Mouse (Mus musculus) intestine, postnatal 0 days (tissue): ENCODE data around the gene Eef1g. TPM values are rescaled to one million over a fixed set of nuclear protein-coding genes. Genes with fewer than 3 reads are reported as not detected.
A peak's percentile ranks its signal among the peaks of the same experiment; 100 is the strongest.

Experiments
- ATAC-seq: fragments of 200-750 bp; cut with Nextera tagmentation; 2 replicates; pipeline ENCODE4 v1.8.0; 2017; ENCODE audit warnings: mild to moderate bottlenecking, moderate TSS enrichment, moderate library complexity
- H3K27ac ChIP-seq: fragments of 300-500 bp; sonication (generic); 2 replicates; pipeline ENCODE4 v1.5.1; 2014; ENCODE audit warnings: mild to moderate bottlenecking, low read depth, low read length, moderate library complexity
- H3K27me3 ChIP-seq: fragments of 300-500 bp; sonication (generic); replicated peaks from 2 replicates; pipeline ENCODE4 v1.6.1; 2014; ENCODE audit warnings: low read length, mixed read lengths; ENCODE audit not compliant: control insufficient read depth, insufficient read depth
- H3K36me3 ChIP-seq: fragments of 300-500 bp; sonication (generic); 2 replicates; pipeline ENCODE4 v1.6.1; 2014; ENCODE audit warnings: mild to moderate bottlenecking, moderate library complexity; ENCODE audit not compliant: control insufficient read depth, insufficient read depth
- H3K4me1 ChIP-seq: fragments of 300-500 bp; sonication (generic); replicated peaks from 2 replicates; pipeline ENCODE4 v1.6.1; 2014; ENCODE audit warnings: antibody characterized with exemption, low read length, mixed read lengths; ENCODE audit not compliant: control insufficient read depth, insufficient read depth
- H3K4me2 ChIP-seq: fragments of 300-500 bp; sonication (generic); replicated peaks from 2 replicates; pipeline ENCODE4 v1.6.1; 2014; ENCODE audit warnings: low read depth, mild to moderate bottlenecking, moderate library complexity
- H3K4me3 ChIP-seq: fragments of 300-500 bp; sonication (generic); 2 replicates; pipeline ENCODE4 v1.5.1; 2014; ENCODE audit warnings: low read depth, low read length
- H3K9ac ChIP-seq: fragments of 300-500 bp; sonication (generic); 2 replicates; pipeline ENCODE4 v1.6.1; 2014; ENCODE audit warnings: mild to moderate bottlenecking, low read depth, low read length
- H3K9me3 ChIP-seq: fragments of 300-500 bp; sonication (generic); 2 replicates; pipeline ENCODE4 v1.6.1; 2016; ENCODE audit warnings: mixed run types; ENCODE audit not compliant: control insufficient read depth
- CTCF ChIP-seq: sonication (generic); IDR thresholded peaks from 2 replicates; pipeline ENCODE4 v1.5.1; 2016; ENCODE audit warnings: low read depth, mild to moderate bottlenecking, control low read depth, antibody characterized with exemption, moderate library complexity
- WGBS: fragments of 180-500 bp; shearing (Covaris S2); extraction: QIAGEN DNeasy Blood & Tissue Kit; methylation state at CpG from one replicate; pipeline ENCODE4 v1.1.7; 2014; 5-methylcytosine and 5-hydroxymethylcytosine counted together
- polyA plus RNA-seq: library from polyadenylated mRNA; unstranded; fragments of >200 nt; fragmentation: Nextera tagmentation; extraction: Ambion mirVana; gene quantifications from 2 replicates; pipeline ENCODE4 v1.2.1, GENCODE M21; 2015

Gene Eef1g
- polyA plus RNA-seq, 1 experiment from 2014 or later: 168 TPM

GRCm38 (mm10) chr19:9025562-9026257 is 58.9 kb downstream of the Eef1g start:
- 0 out of 2 replicates have a peak, but pooled peaks cover 6% of the 10 kb centered on the region for H3K36me3 ChIP-seq
- H3K4me1 ChIP-seq: no peaks in the 10 kb centered on the region
- no peaks in the 10 kb centered on the region for H3K27me3 ChIP-seq
- H3K9me3 ChIP-seq: no peaks in the 10 kb centered on the region
- H3K9ac ChIP-seq: no peak overlapping the region
- peak; percentile 40 for ATAC-seq
- WGBS: 60% methylated on average over 5 of the region's 5 CpGs
- no peak overlapping the region for H3K4me3 ChIP-seq
- no peak for TF ChIP-seq CTCF
- 0 out of 2 replicates have a peak overlapping the region, but pooled peaks have one; percentile 22 for H3K27ac ChIP-seq
- no peak overlapping the region for H3K4me2 ChIP-seq

GRCm38 (mm10) chr19:9026634-9027033 is 59.8 kb downstream of the Eef1g start:
- H3K9ac ChIP-seq: no peak overlapping the region
- H3K9me3 ChIP-seq: no peaks in the 10 kb centered on the region
- no peaks in the 10 kb centered on the region for H3K36me3 ChIP-seq
- WGBS: 87% methylated on average over 4 of the region's 4 CpGs
- H3K4me1 ChIP-seq: no peaks in the 10 kb centered on the region
- TF ChIP-seq CTCF: no peak
- no peaks in the 10 kb centered on the region for H3K27me3 ChIP-seq
- no peak overlapping the region for H3K4me2 ChIP-seq
- no peak overlapping the region for H3K27ac ChIP-seq
- ATAC-seq: no peak
- no peak overlapping the region for H3K4me3 ChIP-seq

GRCm38 (mm10) chr19:9027795-9028194 is 61.0 kb downstream of the Eef1g start:
- Histone ChIP-seq H3K27ac (no peak overlapping the region), H3K4me1 (no peaks in the 10 kb centered on the region), H3K36me3 (no peaks in the 10 kb centered on the region), H3K9me3 (no peaks in the 10 kb centered on the region), H3K27me3 (no peaks in the 10 kb centered on the region), H3K9ac (no peak overlapping the region), H3K4me3 (no peak overlapping the region), H3K4me2 (no peak overlapping the region)
- no peak for TF ChIP-seq CTCF
- 43% methylated on average over 5 of the region's 5 CpGs for WGBS
- no peak for ATAC-seq

Other genes with a start within 250 kb of the Eef1g start
- gene Slc3a2, start 243.7 kb upstream of the Eef1g start, polyA plus RNA-seq: 237 and 283 TPM in 2 replicates
- gene Wdr74, start 231.2 kb upstream of the Eef1g start, polyA plus RNA-seq: 32.8 and 33.4 TPM in 2 replicates
- 0.50 and 0.56 TPM in 2 replicates for gene 1700092M07Rik, start 226.3 kb upstream of the Eef1g start, polyA plus RNA-seq
- gene Stx5a, start 225.6 kb upstream of the Eef1g start, polyA plus RNA-seq: 83.4 and 89.2 TPM in 2 replicates
- 54.5 and 57.2 TPM in 2 replicates for gene Nxf1, start 210.0 kb upstream of the Eef1g start, polyA plus RNA-seq
- 136 and 137 TPM in 2 replicates for gene Tmem223, start 196.0 kb upstream of the Eef1g start, polyA plus RNA-seq
- gene Tmem179b, start 192.6 kb upstream of the Eef1g start, polyA plus RNA-seq: 93.5 and 97.4 TPM in 2 replicates
- 12.0 and 13.2 TPM in 2 replicates for gene Taf6l, start 180.6 kb upstream of the Eef1g start, polyA plus RNA-seq
- gene Polr2g, start 168.5 kb upstream of the Eef1g start, polyA plus RNA-seq: 114 and 115 TPM in 2 replicates
- 1.9 and 2.0 TPM in 2 replicates for gene Zbtb3, start 164.5 kb upstream of the Eef1g start, polyA plus RNA-seq
- 18.2 and 19.9 TPM in 2 replicates for gene Ttc9c, start 147.7 kb upstream of the Eef1g start, polyA plus RNA-seq
- gene Hnrnpul2, start 147.0 kb upstream of the Eef1g start, polyA plus RNA-seq: 5.4 and 6.0 TPM in 2 replicates
- not detected in 2 replicates for gene AC129217.1, start 137.3 kb upstream of the Eef1g start, polyA plus RNA-seq
- 43.2 and 47.2 TPM in 2 replicates for gene Bscl2, start 129.6 kb upstream of the Eef1g start, polyA plus RNA-seq
- gene Gng3, start 127.8 kb upstream of the Eef1g start, polyA plus RNA-seq: 9.4 and 10.9 TPM in 2 replicates
- gene Lrrn4cl, start 116.3 kb upstream of the Eef1g start, polyA plus RNA-seq: 2.2 TPM in 2 replicates
- gene Ubxn1, start 95.5 kb upstream of the Eef1g start, polyA plus RNA-seq: 170 and 180 TPM in 2 replicates
- 65.4 and 67.9 TPM in 2 replicates for gene Uqcc3, start 86.1 kb upstream of the Eef1g start, polyA plus RNA-seq
- gene Lbhd1, start 83.3 kb upstream of the Eef1g start, polyA plus RNA-seq: 44.1 and 44.6 TPM in 2 replicates
- not detected in 2 replicates for gene Gm49403, start 83.1 kb upstream of the Eef1g start, polyA plus RNA-seq
- gene 1810009A15Rik, start 78.2 kb upstream of the Eef1g start, polyA plus RNA-seq: 54.5 and 55.6 TPM in 2 replicates
- gene Gm49416, start 78.1 kb upstream of the Eef1g start, polyA plus RNA-seq: not detected in 2 replicates
- gene Ints5, start 74.0 kb upstream of the Eef1g start, polyA plus RNA-seq: 14.5 and 16.1 TPM in 2 replicates
- gene Ganab, start 69.0 kb upstream of the Eef1g start, polyA plus RNA-seq: 41.4 and 42.3 TPM in 2 replicates
- gene B3gat3, start 46.7 kb upstream of the Eef1g start, polyA plus RNA-seq: 36.6 and 37.5 TPM in 2 replicates
- 6.3 and 6.7 TPM in 2 replicates for gene Rom1, start 37.7 kb upstream of the Eef1g start, polyA plus RNA-seq
- gene Eml3, start 37.5 kb upstream of the Eef1g start, polyA plus RNA-seq: 12.0 and 13.6 TPM in 2 replicates
- 53.1 and 54.1 TPM in 2 replicates for gene Mta2, start 25.2 kb upstream of the Eef1g start, polyA plus RNA-seq
- gene Tut1, start 13.2 kb upstream of the Eef1g start, polyA plus RNA-seq: 10.7 and 11.1 TPM in 2 replicates
- 26.2 and 30.1 TPM in 2 replicates for gene Ahnak, start 22.2 kb downstream of the Eef1g start, polyA plus RNA-seq
- not detected in 2 replicates for gene Scgb1a1, start 120.9 kb downstream of the Eef1g start, polyA plus RNA-seq
- gene Asrgl1, start 168.6 kb downstream of the Eef1g start, polyA plus RNA-seq: 2.5 and 3.2 TPM in 2 replicates